Mouse (Mus musculus) ovary, postnatal 36 days (tissue): ENCODE results near the gene 2010300C02Rik.
A peak's percentile ranks its signal among the peaks of the same experiment; 100 is the strongest.

Source experiments
- DNase-seq: peaks from one replicate; pipeline ENCODE4 v3.0.0; 2022; ENCODE audit warnings: low spot score, mixed read lengths

Gene 2010300C02Rik

DNA sequence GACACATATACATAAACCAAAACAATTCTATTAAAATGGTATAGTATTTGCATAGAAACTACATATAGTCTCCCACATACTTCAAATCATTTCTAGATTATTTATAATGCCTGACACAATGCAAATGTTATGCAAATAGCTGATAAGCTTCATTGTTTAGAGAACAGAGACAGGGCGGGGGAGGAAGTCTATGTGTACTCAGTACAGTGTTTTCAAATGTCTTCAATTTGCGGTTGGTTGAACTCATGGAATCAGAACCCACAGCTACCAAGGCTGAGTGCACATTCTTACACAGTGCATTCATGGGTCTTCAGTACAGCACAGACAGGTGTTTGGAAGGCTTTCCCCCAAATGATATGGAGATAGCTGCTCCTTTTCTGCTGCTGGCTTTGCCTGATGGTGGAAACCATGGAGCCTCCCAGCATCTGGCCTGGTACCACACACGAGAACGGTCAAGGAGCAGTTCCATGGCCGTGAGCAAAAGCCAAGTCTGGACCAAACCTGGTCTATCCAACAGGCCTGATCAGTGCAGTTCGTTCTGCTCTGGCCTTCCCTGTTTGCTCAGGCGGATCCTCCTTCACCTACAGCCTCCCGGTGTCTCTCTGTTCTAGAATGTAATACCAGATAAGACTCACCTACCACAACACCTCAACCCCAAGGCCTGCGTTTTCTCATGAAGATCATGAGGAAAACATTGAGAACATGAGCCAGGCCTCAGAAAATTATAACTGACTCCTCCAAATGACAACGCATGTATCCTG lies 8.1 kb downstream of the 2010300C02Rik start:
- DNase-seq = no peak

DNA sequence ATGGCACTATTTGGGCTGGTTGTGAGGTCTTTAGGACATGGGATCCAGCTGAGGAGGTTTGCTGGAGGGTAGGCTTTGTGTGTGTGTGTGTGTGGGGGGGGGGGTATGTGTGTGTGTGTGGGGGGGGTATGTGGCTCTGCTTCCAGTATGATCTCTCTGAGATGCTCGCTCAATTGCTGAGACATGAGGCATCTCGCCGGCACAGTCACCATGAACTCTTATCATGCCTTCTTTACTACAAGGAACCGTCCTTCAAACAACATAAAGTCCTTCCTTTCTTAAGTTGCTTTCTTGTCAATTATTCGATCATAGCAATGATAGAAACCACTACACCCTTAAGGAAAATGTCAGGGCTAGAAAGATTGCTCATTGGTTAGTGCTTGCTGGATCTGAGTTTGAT lies 8.8 kb downstream of the 2010300C02Rik start:
- DNase-seq = no peak

DNA sequence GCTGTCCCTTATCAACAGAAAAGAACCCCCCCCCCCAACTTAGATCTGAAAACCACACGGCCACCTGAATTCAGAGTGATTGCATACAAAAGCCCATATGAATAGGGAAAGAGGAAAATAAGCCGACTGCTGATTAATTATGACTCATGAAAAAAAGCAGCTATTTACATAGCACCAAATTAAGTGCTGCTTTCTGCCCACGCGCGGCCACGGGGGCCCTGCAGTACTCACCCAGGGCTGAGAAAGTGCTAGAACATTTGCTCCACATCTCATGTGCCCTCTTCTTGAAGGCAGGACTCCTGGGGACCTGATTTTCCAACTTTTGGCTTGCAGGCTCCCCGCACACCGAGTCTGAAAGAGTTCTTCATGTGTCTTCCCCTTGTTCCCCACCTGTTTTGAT lies 10.1 kb downstream of the 2010300C02Rik start:
- DNase-seq = no peak

DNA sequence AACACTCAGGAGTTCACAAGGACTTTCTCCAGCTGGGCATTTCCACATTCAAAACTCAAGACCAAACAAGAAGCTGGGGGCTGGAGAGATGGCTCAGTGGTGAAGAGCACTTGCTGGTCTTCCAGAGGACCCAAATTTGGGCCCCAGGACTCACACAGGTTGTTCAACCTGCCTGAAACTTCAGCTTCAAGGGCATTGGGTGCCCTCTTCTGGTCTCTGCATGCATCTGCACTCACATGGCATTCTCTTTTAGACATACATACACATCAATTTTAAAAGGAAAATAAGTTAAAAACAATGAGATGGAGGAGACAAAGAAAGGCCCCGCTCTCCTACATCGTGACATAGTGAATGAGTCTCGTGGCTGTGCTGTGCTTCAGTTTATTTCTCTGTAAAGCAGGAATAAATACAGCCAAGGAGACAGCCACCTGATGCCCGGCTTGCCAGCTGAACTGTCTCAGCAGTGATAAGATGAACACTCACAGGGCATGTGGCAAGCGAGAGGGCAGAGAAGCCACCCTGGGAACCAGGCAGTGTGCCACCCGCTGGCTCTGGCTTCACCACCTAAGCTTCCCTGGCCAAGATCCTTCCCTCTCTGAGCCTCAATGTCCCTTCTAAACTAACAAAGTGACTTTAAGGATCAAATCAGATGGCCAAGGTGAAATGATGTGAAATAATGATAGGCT lies 11.5 kb downstream of the 2010300C02Rik start:
- DNase-seq = no peak

DNA sequence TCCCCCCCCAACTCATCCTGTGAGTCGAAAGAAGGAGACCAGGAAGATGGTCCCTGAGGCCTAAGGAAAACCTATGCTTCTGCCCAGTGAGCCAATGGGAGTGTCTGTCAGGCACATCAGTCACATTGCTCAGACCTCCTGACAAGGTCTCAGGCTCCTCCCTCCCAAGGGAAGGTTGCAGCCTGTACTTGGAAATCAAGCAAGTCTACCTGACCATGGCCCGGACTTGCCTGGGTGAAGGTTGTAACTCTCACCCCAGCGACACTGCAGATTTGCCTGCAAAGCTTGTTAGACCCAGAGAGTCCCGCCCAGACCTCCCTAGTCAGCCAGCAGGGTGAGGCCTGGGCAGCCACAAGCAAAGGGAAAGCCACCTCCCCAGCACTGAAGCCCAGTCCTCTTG lies 17.6 kb downstream of the 2010300C02Rik start:
- DNase-seq = no peak

DNA sequence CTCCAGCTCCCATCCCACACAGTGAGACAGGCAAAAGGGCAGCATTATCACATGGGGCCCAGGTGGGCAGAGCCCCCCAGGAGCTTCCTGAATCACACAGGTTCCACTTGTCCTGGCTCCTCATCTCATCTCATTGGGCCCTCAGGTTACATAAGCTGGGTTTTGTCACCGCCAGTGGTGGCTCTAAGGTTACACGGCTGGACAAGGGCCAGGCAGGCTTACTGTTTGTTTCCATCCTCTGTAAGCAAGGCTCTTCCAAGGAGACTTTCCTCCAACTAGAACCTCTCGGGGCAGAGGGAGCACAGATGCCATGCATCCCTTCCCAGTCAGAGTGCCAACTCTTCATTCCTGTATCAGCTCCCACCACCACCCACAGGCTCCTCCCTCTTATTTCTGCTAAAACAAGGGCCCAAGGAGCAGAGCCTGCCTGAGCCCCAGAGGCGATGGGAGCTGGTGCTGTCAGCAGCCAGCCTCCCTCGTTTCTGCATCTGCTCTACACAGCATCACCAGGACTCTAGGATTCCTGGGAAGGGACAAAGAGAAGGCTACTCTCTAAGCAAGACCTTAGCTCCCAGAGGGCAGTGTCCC lies 20.9 kb downstream of the 2010300C02Rik start:
- DNase-seq = peak; percentile 5

DNA sequence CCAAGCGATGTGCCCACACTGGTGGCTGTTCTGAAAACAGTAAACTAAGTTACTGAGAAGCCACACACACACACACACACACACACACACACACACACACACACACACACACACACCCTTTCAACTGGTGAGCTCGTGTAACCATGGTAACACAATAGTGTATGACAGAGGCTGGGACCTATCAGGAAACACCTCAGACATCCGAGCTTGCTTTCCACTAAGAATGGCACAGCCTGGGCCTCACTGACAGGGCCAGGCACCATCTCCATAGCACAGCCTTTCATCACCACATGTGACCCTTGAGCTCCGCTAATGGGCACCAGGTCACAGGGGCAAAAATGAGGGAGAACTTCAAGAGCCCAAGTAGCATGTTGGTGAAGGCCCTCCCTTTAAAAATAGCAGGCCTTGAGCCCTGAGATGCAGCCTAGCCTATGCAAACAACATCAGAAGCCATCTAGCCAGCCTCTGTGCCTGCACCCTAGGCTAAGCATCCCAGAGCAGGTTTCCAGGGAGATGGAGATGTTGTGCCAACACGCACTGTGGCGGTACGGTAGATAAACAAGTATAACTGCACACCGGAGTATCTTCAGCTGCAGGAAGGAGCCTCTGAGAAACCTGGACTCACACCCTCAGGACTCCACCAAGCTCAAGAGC lies 21.6 kb downstream of the 2010300C02Rik start:
- peak; percentile 1 for DNase-seq

DNA sequence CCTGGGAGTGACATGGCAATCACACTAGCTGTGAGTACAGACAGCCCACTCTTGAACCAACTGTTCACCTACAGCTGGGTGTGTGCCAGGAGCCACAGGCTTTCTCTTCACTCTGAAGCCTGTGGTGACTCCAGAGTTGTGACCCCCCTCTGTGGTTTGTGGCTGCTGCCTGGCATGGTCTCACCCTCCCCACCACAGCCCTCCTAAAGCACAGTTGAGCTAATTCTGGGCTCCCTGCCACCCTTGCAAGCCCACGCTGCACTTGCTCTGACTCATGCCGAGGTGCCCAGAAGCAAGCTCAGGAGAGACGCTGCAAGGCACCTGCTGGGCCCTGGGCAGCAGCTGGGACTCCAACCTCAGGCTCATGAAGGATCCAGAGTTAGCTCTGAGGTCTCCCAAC lies 23.0 kb downstream of the 2010300C02Rik start:
- DNase-seq = peak; percentile 17

DNA sequence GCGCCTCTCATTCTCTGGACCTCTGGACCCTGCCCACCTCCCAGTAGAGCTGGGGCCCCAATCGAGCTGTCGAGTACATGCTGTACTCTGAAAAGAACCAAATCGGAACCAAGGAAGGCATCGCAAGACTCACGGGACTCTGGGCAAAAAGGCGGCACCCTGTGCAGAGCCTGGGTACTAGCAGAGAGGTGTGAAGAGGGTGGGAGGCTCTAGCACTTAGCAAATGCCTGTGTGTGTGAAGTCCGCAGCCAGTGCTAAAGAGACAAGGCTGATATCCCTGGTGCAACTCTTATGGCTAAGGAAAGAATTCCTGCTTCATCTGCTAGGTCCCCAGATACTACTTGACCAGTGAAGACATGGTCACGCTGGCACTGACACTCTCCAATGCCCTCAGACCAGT lies 24.2 kb downstream of the 2010300C02Rik start:
- DNase-seq = no peak

DNA sequence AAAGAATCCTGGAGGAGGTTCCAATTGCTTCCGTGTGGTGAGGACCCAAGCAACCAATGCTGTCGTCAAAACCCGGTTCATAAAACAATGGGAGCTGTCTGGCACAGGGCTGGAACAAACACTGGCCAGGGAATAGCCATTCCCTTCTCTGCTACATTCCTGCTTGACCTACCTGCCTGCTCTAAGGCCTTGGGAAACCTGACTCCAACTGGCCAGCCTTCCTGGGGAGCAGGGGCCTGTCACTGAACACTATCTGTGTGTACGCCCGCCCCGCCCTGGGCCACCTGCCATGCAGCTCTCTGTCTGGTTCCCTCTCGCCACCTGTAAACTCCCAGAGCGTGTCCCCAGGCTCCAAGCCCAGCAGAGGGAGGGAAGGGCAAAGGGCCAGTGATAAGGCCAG lies 25.5 kb downstream of the 2010300C02Rik start:
- DNase-seq = peak; percentile 54

DNA sequence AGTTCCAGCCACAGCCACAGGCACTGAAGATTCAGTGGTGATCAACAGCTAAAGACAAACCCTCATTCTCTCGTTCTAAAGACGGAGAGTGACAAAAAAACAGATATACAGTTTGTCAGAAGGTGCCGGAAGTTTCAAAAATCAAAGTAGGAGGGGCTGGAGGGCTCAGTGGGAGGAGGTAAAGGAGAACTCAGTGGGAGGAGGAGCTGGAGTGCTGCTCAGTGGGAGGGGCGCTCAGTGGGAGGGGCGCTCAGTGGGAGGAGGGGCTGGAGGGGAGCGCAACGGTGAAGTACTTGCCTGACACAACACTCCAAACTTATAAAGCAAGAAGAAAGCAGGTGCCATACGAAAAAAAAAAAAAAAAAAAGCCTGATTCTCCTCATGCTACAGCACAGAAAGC lies 28.7 kb downstream of the 2010300C02Rik start:
- DNase-seq = no peak

DNA sequence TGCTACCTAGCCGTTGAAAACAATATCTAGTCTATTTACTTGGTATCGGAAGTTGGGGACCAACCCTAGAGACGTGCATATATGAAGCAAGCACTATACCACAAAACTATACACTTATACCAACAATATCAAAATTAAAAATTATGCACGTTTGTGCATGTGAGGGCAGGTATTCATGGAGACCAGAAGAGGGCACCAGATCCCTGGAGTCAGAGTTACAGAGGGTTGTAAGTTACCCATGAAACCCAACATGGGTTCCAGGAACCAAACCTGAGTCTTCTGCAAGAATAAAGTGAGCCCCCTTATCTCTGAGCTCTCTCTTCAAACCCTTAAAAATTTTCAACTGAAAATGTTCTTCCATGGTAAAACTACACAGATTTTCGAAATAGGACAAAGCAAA lies 29.2 kb downstream of the 2010300C02Rik start:
- no peak for DNase-seq

DNA sequence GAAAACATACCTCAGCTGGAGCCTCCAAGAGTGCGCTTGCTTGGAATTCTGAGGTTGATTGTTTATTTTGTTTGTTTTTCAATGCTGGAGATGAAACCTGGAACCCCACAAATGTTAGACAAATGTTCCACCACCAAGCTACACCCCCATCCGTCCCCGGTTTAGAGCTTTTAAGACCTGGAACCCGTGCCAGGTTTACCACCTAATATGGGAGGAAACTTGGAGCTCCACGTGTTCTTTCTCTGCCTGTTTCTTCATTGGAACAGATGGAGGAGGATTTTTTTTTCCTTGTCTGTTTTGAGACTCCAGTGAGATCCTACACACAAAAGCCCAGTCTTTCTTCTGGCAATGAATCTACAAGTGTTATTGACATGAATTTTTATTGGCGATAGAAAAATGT lies 30.2 kb downstream of the 2010300C02Rik start:
- no peak for DNase-seq

DNA sequence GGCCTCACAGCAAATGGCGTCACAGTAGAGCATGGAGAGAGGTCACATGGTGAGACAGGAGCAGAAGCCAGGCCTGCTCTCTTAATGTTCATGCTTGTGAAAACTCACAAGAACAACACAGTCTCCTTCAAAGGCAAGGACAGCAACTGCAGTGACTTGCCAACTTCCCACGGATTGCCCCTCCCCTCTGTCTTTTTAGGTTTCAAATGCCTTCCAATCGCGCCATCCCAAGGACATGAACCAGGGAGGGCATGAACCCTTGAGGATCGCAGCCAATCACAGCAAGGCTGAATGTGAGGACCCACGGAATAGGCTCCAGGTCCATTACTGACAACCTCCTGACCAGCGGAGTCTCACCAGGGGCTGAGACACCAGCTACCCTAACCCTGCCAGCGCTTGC lies 31.5 kb downstream of the 2010300C02Rik start:
- DNase-seq = no peak

DNA sequence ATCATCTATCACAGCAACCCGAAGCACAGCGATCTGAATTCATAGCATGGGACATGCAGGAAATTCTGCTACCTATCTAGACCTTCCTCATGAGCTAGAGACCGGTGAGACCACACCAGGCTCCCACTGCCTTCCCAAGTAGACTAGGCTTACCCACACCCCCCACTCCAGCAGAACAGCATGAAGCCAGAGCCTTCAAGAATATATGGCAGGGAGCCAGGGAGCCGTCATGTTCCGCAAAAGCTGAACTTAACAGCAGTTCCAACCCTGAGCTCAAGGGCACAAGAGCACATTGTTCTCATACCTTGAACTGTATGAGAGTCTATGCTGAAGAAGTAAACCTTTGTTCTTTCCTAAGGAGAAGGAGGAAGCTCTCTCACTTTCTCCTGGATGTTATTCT lies 32.4 kb downstream of the 2010300C02Rik start:
- DNase-seq = no peak

DNA sequence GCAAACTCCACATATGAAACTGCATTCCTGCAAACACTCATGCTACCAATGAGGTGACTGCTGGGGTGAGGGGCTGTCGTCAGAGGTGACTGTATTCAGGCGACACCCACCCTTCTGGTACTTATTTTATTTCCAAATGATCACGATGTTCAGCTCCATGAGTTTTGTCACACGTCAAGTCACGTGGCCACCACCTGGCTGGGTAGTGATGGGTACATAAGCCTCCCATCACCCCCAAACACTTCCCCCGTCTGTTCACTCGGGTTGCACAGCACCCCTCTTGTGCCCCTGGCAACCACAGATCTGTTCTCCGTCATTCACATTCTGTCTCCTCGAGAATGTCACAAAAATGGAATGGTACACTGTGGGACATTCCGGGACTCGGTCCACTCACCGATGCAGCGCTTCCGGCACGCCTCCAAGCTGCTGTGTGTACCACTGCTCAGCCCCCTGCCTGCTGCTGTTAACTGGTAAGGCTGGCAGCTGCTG lies 32.9 kb downstream of the 2010300C02Rik start:
- no peak for DNase-seq

DNA sequence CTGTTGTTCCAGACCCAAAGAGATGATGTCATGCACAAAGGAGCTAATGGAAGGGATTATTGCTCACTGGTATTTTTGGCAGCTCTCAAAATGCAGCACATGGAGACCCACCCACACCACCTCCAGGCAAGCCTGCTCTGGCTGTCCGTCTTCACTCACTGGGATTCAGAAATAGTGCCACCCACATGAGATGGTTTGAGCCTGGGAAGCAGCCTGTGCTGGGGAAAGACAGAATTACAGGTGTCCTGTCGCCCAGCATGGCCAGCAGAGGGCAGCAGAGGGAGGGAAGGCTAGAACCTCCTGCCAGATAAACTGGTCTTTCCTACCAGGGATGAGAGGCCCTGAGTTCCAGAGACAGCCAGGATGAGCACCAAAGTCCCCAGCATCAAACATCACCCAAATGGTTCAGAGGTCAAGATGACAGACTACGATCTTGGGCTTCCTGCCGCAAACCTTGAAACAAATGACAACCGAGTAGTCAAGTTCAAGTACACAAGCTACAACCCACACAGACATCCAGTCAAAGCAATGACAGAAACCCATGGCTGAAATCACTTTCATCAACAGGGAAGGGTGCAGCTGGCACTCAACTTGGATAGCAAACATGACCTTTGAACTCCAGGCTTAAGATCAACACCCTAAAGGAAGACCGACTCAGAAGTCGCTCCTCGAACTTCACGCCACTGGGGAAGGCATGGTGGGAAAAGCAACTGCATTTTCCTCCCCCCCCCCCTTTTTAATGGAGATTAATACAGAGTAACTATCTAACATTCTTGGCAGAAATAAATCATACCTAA lies 41.4 kb downstream of the 2010300C02Rik start:
- peak; percentile 80 for DNase-seq

DNA sequence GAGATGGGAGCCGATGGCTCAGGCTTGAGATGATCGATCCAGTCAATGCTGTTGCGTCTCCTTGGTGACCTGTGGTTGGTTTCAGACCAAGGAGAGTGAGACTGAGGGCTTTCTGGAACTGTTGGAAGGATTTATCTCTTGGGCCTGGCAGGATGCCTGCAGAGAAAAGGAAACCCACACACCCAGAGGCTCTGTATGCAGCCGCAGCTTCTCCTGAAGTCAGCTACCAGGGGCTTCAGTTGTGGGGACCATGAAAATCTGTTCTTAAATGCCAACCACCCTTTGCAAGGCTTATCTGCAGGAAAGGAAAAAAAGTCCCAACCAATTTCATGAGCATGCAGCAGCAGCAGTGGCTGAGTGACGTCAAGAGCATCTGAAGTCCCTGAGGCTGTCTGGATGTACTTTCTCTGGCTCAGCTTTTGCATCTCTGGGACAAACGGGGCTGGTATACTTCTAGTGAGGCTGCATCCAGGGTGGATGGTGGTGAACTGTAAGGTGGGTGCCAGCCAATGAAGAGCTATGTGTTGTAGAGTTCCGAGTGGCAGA lies 42.8 kb downstream of the 2010300C02Rik start:
- DNase-seq = no peak

DNA sequence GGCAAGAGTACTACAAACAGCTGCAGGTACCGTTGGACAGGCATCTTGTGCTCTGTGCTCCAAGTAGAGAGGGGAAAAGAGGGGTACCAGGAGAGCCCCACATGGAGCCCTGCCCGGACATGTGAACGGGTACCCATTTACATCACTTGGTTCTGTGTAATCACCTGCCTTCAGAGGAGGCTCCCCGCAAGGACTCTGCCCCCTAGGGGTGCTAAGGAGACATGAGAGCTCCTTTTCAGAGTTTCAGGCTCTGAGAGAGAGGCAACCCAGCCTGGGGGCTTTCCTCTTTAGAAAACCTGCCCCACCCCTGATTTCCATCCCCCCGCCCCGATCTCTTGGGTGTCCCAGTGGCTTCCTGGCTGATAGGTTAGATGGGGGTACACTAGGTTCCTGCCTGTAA lies 44.4 kb downstream of the 2010300C02Rik start:
- DNase-seq = no peak

DNA sequence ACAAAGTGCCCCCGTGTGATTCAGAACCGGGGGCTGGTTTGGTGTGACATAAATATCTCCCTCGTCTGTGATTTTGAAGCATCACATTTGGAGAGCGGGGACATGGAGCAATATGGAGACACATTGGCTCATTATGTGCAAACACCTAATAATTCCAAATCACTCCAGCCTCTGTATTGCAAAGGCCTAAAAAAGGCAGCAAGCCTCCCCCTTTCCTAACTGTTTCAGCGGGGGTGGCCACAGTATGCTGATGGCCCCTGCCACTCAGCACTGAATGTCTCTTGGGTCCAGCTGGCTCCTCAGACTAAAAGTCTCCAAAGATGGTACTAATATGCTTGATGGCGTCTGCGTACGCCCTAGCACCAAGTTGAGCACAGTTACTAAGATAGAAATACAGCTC lies 45.6 kb downstream of the 2010300C02Rik start:
- no peak for DNase-seq

DNA sequence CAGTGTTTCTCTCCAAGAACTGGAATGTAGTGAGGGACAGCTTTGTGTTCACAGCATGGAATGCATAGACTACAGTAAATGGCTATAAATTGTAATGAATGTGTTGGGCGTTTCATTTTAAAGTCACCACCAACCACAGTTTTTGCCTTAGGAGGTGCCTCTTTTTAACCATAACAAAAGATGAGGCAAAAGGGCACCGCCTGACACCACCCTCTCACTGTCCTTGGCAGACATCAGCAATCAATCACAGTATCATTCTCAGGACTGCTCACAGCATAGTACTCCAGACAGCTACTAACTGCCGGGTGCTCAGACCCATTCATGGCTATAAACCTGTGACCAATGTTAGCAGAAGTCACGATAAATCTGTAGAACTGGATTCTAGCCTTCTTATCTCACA lies 48.6 kb downstream of the 2010300C02Rik start:
- no peak for DNase-seq

DNA sequence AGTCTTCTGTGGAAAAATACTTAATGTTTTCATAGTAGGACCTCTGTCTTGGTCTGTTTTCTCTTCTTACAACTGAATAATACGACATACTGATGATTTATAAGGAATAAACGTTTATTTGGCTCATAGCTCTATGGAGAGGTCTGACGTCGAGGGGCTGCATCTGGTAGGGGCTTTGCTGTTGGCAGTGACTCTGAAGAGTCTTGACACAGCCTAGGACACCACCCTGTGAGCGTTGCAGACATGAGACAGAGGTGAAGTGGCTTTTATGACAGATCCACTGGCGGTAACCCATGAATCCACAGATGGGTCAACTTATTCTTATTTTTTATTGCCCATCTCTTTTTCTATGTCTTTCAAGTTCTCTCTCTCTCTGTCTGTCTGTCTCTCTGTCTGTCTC lies 52.5 kb downstream of the 2010300C02Rik start:
- DNase-seq = no peak
